Mouse (Mus musculus) kidney, adult 2 months (tissue): ENCODE results near the gene Malrd1. TPM values are rescaled to one million over a fixed set of nuclear protein-coding genes. Genes with fewer than 3 reads are reported as not detected.

Experiments
- DNase-seq: peaks from one replicate; pipeline ENCODE4 v3.0.0; 2021
- H3K27ac ChIP-seq: fragments of 200-500 bp; 2 replicates; pipeline ENCODE4 v1.5.1; 2012; ENCODE audit warnings: low read depth, low read length, control low read depth, inconsistent platforms; ENCODE audit not compliant: insufficient read depth
- H3K27me3 ChIP-seq: fragments of 200-500 bp; replicated peaks from 2 replicates; pipeline ENCODE4 v1.6.1; 2012; ENCODE audit warnings: mild to moderate bottlenecking, moderate library complexity, low read length, inconsistent platforms; ENCODE audit not compliant: control insufficient read depth, insufficient read depth
- H3K36me3 ChIP-seq: fragments of 200-500 bp; 2 replicates; pipeline ENCODE4 v1.6.1; 2012; ENCODE audit warnings: mild to moderate bottlenecking, moderate library complexity, low read length, inconsistent platforms; ENCODE audit not compliant: control insufficient read depth, insufficient read depth
- H3K4me1 ChIP-seq: fragments of 200-500 bp; 2 replicates; pipeline ENCODE4 v1.6.1; 2011; ENCODE audit warnings: low read length; ENCODE audit not compliant: control insufficient read depth, insufficient read depth
- H3K4me3 ChIP-seq: fragments of 200-500 bp; 2 replicates; pipeline ENCODE4 v1.5.1; 2011; ENCODE audit warnings: mild to moderate bottlenecking, low read depth, low read length, control low read depth; ENCODE audit not compliant: insufficient read depth
- CTCF ChIP-seq: fragments of 200-500 bp; conservative IDR thresholded peaks from 2 replicates; pipeline ENCODE4 v1.5.1; 2011; ENCODE audit warnings: low read depth, mild to moderate bottlenecking, control low read depth, low read length, moderate library complexity, mixed read lengths; ENCODE audit not compliant: insufficient read depth, insufficient read length
- POLR2A ChIP-seq: fragments of 200-500 bp; IDR thresholded peaks from one replicate; pipeline ENCODE4 v1.6.1; 2011; ENCODE audit warnings: low read depth, low read length, control low read depth
- WGBS: fragments of 180-500 bp; shearing (Covaris S2); methylation state at CpG from one replicate; pipeline ENCODE4 v1.1.7; 2018; 5-methylcytosine and 5-hydroxymethylcytosine counted together
- polyA plus RNA-seq: library from polyadenylated mRNA; depleted of rRNA; stranded (reverse); fragments of >200 nt; gene quantifications from 2 replicates; pipeline ENCODE4 v1.2.3, GENCODE M21; 2012

The Malrd1 gene
- polyA plus RNA-seq, 1 experiment: 1.4 TPM

DNA sequence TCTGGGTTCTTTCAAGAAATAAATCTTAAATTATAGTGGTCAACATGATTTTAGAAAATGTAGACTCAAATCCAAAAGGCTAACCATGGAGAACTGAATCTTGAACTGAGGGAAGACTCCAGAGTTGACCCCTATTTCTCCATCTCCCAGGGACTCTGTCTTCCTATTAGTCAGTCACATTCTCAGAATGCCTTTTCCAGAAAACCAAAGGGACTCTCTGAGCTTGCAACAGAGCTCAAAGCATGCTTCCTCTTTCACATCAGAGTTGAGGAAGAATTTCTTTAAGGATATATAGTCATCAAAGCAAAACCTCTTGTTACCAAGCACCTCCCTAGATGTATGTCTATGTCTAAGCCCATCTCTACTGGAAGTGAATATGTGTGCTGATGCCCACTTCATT is 686.5 kb downstream of the Malrd1 start:
- no peak overlapping the region for H3K27ac ChIP-seq
- no peaks in the 10 kb centered on the region for H3K36me3 ChIP-seq
- no peaks in the 10 kb centered on the region for H3K4me1 ChIP-seq
- TF ChIP-seq POLR2A (no peak), CTCF (no peak)
- H3K4me3 ChIP-seq: no peak overlapping the region
- DNase-seq: no peak
- no peaks in the 10 kb centered on the region for H3K27me3 ChIP-seq

- Histone ChIP-seq H3K36me3 (no peaks in the 10 kb centered on the region), H3K4me1 (no peaks in the 10 kb centered on the region), H3K4me3 (no peak overlapping the region), H3K27me3 (no peaks in the 10 kb centered on the region), H3K27ac (no peak overlapping the region)
- WGBS: 77% methylated on average over 3 of the region's 3 CpGs
- no peak for DNase-seq
- no peak for TF ChIP-seq POLR2A
- TF ChIP-seq CTCF: no peak
Observed at GRCm38 (mm10) chr2:16214111-16214510, 687.8 kb downstream of the Malrd1 start.

DNA sequence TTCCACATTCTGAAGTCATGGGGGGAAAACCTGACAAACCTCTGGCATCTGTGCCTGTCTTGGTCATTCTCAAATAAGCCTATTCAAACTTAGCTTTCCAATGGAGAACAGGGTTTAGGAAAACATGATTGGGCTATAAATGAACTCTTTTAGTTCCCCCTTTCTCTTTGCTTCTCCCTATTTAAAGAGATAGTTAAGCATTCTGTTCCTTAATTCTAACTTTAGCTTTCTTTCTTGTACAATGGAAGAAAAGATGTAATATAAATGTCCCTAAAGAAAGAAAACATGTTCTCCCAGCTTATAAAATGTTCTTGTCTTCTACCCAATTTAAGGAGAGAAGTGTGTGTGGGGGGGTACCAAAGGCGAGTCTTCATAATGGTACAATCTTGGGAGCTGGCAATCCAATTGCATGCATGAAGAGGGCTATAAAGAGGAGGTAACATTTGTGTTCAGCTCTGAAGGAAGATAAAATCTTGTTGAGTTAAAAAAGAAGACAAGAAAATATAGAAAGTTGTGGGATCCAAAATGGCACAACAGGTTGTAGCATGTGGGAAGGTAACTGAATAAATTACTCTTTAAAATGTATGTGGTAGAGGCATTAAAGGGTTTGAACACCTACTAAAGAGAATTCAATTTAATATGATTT is 702.0 kb downstream of the Malrd1 start:
- Histone ChIP-seq H3K36me3 (no peaks in the 10 kb centered on the region), H3K27ac (no peak overlapping the region), H3K27me3 (no peaks in the 10 kb centered on the region), H3K4me1 (no peaks in the 10 kb centered on the region), H3K4me3 (no peak overlapping the region)
- TF ChIP-seq POLR2A (no peak), CTCF (no peak)
- WGBS: 98% methylated on average over 1 of the region's 1 CpGs
- no peak for DNase-seq

GRCm38 (mm10) chr2:16240861-16241260 is 714.6 kb downstream of the Malrd1 start:
- WGBS: 59% methylated on average over 1 of the region's 1 CpGs

GRCm38 (mm10) chr2:16243097-16243496 is 716.8 kb downstream of the Malrd1 start:
- no peak overlapping the region for H3K27ac ChIP-seq
- WGBS: 78% methylated on average over 2 of the region's 2 CpGs
- no peak overlapping the region for H3K4me3 ChIP-seq
- no peaks in the 10 kb centered on the region for H3K4me1 ChIP-seq
- no peaks in the 10 kb centered on the region for H3K36me3 ChIP-seq
- TF ChIP-seq POLR2A (no peak), CTCF (no peak)
- no peak for DNase-seq
- H3K27me3 ChIP-seq: no peaks in the 10 kb centered on the region

More at GRCm38 (mm10) chr2:16240861-16241260, 714.6 kb downstream of the Malrd1 start:
- Histone ChIP-seq H3K27ac (no peak overlapping the region), H3K4me1 (no peaks in the 10 kb centered on the region), H3K27me3 (no peaks in the 10 kb centered on the region), H3K36me3 (no peaks in the 10 kb centered on the region), H3K4me3 (no peak overlapping the region)
- TF ChIP-seq POLR2A: no peak
- no peak for TF ChIP-seq CTCF
- DNase-seq: no peak

GRCm38 (mm10) chr2:16248861-16249260 is 722.6 kb downstream of the Malrd1 start:
- TF ChIP-seq CTCF (no peak), POLR2A (no peak)
- DNase-seq: no peak
- 63% methylated on average over 3 of the region's 3 CpGs for WGBS

GRCm38 (mm10) chr2:16252274-16252673 is 726.0 kb downstream of the Malrd1 start:
- H3K4me1 ChIP-seq: no peaks in the 10 kb centered on the region
- no peak for DNase-seq
- 67% methylated on average over 1 of the region's 1 CpGs for WGBS
- H3K27me3 ChIP-seq: no peaks in the 10 kb centered on the region
- H3K27ac ChIP-seq: no peak overlapping the region
- H3K4me3 ChIP-seq: no peak overlapping the region
- TF ChIP-seq POLR2A (no peak), CTCF (no peak)
- H3K36me3 ChIP-seq: no peaks in the 10 kb centered on the region

More at GRCm38 (mm10) chr2:16248861-16249260, 722.6 kb downstream of the Malrd1 start:
- Histone ChIP-seq H3K27me3 (no peaks in the 10 kb centered on the region), H3K36me3 (no peaks in the 10 kb centered on the region), H3K4me1 (no peaks in the 10 kb centered on the region), H3K27ac (no peak overlapping the region), H3K4me3 (no peak overlapping the region)
